Mouse (Mus musculus): ENCODE measurements around the gene Pla2g2d. TPM values are rescaled to one million over a fixed set of nuclear protein-coding genes. Genes with fewer than 3 reads are reported as not detected.

Pla2g2d gene
- polyA plus RNA-seq, 1 experiment from 2014 or later: 0.05 TPM

Other genes with a start within 250 kb of the Pla2g2d start
- gene Vwa5b1, start 139.9 kb upstream of the Pla2g2d start, polyA plus RNA-seq (2016; fragmentation: Nextera tagmentation; extraction: Ambion mirVana): not detected in 2 replicates
- 0.10 TPM in 1 of 2 replicates, not detected in the other for gene Pla2g2c, start 50.9 kb upstream of the Pla2g2d start, polyA plus RNA-seq (2016; fragmentation: Nextera tagmentation; extraction: Ambion mirVana)
- 0.16 and 0.23 TPM in 2 replicates for gene Ubxn10, start 38.6 kb upstream of the Pla2g2d start, polyA plus RNA-seq (2016; fragmentation: Nextera tagmentation; extraction: Ambion mirVana)
- not detected in 2 replicates for gene Pla2g2f, start 18.1 kb upstream of the Pla2g2d start, polyA plus RNA-seq (2016; fragmentation: Nextera tagmentation; extraction: Ambion mirVana)
- not detected in 2 replicates for gene Pla2g5, start 87.7 kb downstream of the Pla2g2d start, polyA plus RNA-seq (2016; fragmentation: Nextera tagmentation; extraction: Ambion mirVana)
- not detected in 2 replicates for gene Gm13030, start 98.2 kb downstream of the Pla2g2d start, polyA plus RNA-seq (2016; fragmentation: Nextera tagmentation; extraction: Ambion mirVana)
- not detected in 2 replicates for gene Pla2g2e, start 102.2 kb downstream of the Pla2g2d start, polyA plus RNA-seq (2016; fragmentation: Nextera tagmentation; extraction: Ambion mirVana)
- gene Otud3, start 138.2 kb downstream of the Pla2g2d start, polyA plus RNA-seq (2016; fragmentation: Nextera tagmentation; extraction: Ambion mirVana): 2.3 and 2.5 TPM in 2 replicates
- gene Rnf186, start 191.4 kb downstream of the Pla2g2d start, polyA plus RNA-seq (2016; fragmentation: Nextera tagmentation; extraction: Ambion mirVana): not detected in 2 replicates
- gene Tmco4, start 197.2 kb downstream of the Pla2g2d start, polyA plus RNA-seq (2016; fragmentation: Nextera tagmentation; extraction: Ambion mirVana): 2.1 and 2.5 TPM in 2 replicates

All from liver, embryonic 12.5 days (tissue).